Mouse (Mus musculus) CH12.LX (cell line): ENCODE results near the gene Cwc25. TPM values are rescaled to one million over a fixed set of nuclear protein-coding genes. Genes with fewer than 3 reads are reported as not detected.

Experiments
- DNase-seq: peaks from one replicate; pipeline ENCODE4 v3.0.0-alpha.2; 2013; ENCODE audit errors: extremely low read depth
- H3K27ac ChIP-seq: 2 replicates; pipeline ENCODE4 v1.5.1; 2012; ENCODE audit warnings: low read depth, mild to moderate bottlenecking, control low read depth, moderate library complexity; ENCODE audit not compliant: insufficient read depth
- H3K27me3 ChIP-seq: replicated peaks from 2 replicates; pipeline ENCODE3; 2012; ENCODE audit warnings: inconsistent platforms
- H3K36me3 ChIP-seq, 2 experiments: replicated peaks in 1 of 2; 2 replicates each; pipeline versions ENCODE3 to v1.6.1; 2012; ENCODE audit warnings: inconsistent platforms in 1 of 2, low read length in 1 of 2, mild to moderate bottlenecking in 1 of 2, mixed read lengths in 1 of 2, moderate library complexity in 1 of 2; ENCODE audit not compliant: control insufficient read depth in 1 of 2, insufficient read depth in 1 of 2
- H3K4me1 ChIP-seq, 2 experiments: 2 replicates each; pipeline ENCODE4 v1.6.1; 2012; ENCODE audit warnings: inconsistent platforms in 1 of 2, moderate library complexity in 1 of 2; ENCODE audit not compliant: insufficient read depth in 2 of 2, control insufficient read depth in 1 of 2
- H3K4me2 ChIP-seq: 2 replicates; pipeline ENCODE4 v1.6.1; 2012; ENCODE audit warnings: low read depth, mild to moderate bottlenecking, control low read depth; ENCODE audit not compliant: poor library complexity, insufficient read depth, severe bottlenecking
- H3K4me3 ChIP-seq, 3 experiments: fragments of 150-350 bp in 1 of 3; sonication (generic) in 1 of 3; replicated peaks in 1 of 3; 2 replicates each; pipeline versions ENCODE3 to v1.5.1; 2011 to 2012; ENCODE audit warnings: low read depth in 2 of 3, low read length in 2 of 3, mild to moderate bottlenecking in 2 of 3, moderate library complexity in 2 of 3, control low read depth in 1 of 3, improper control_type of control experiment in 1 of 3, inconsistent platforms in 1 of 3, mixed read lengths in 1 of 3; ENCODE audit not compliant: poor library complexity in 1 of 3
- H3K79me2 ChIP-seq: replicated peaks from 2 replicates; pipeline ENCODE4 v1.6.1; 2012; ENCODE audit warnings: mild to moderate bottlenecking, moderate library complexity; ENCODE audit not compliant: control insufficient read depth, poor library complexity, insufficient read depth, severe bottlenecking; ENCODE audit errors: extremely low read depth
- H3K9ac ChIP-seq: 2 replicates; pipeline ENCODE4 v1.6.1; 2012; ENCODE audit warnings: low read depth, mild to moderate bottlenecking, control low read depth, moderate library complexity; ENCODE audit not compliant: insufficient read depth
- H3K9me3 ChIP-seq: replicated peaks from 2 replicates; pipeline ENCODE3; 2012; ENCODE audit warnings: low read length, inconsistent platforms, mixed read lengths
- CHD2 ChIP-seq: IDR thresholded peaks from 2 replicates; pipeline ENCODE4 v1.6.1; 2011; ENCODE audit warnings: low read length, improper control_type of control experiment
- E2F4 ChIP-seq: IDR thresholded peaks from 2 replicates; pipeline ENCODE4 v1.6.1; 2011; ENCODE audit warnings: low read depth, low read length, improper control_type of control experiment; ENCODE audit not compliant: insufficient replicate concordance
- ELF1 ChIP-seq: IDR thresholded peaks from 2 replicates; pipeline ENCODE4 v1.6.1; 2014; ENCODE audit warnings: low read depth, mild to moderate bottlenecking, inconsistent platforms, low read length, improper control_type of control experiment
- EP300 ChIP-seq: IDR thresholded peaks from 2 replicates; pipeline ENCODE4 v1.6.1; 2011; ENCODE audit warnings: low read length, improper control_type of control experiment
- ETS1 ChIP-seq: conservative IDR thresholded peaks from 2 replicates; pipeline ENCODE4 v1.6.1; 2012; ENCODE audit warnings: low read depth, mild to moderate bottlenecking, inconsistent platforms, low read length, improper control_type of control experiment, moderate library complexity
- GABPA ChIP-seq: IDR thresholded peaks from 2 replicates; pipeline ENCODE4 v1.6.1; 2012; ENCODE audit warnings: low read depth, low read length, improper control_type of control experiment, inconsistent platforms; ENCODE audit not compliant: insufficient replicate concordance
- JUN ChIP-seq: IDR thresholded peaks from 2 replicates; pipeline ENCODE4 v1.6.1; 2011; ENCODE audit warnings: low read depth, mild to moderate bottlenecking, low read length, improper control_type of control experiment, moderate library complexity; ENCODE audit not compliant: insufficient read depth
- JUND ChIP-seq: conservative IDR thresholded peaks from 2 replicates; pipeline ENCODE4 v1.6.1; 2011; ENCODE audit warnings: low read depth, low read length, improper control_type of control experiment
- MAX ChIP-seq: IDR thresholded peaks from 2 replicates; pipeline ENCODE4 v1.6.1; 2011; ENCODE audit warnings: low read length, improper control_type of control experiment
- MEF2A ChIP-seq: IDR thresholded peaks from 2 replicates; pipeline ENCODE4 v1.6.1; 2014; ENCODE audit warnings: low read depth, mild to moderate bottlenecking, inconsistent platforms, low read length, improper control_type of control experiment, borderline replicate concordance
- MYC ChIP-seq: IDR thresholded peaks from 2 replicates; pipeline ENCODE4 v1.6.1; 2011; ENCODE audit warnings: low read depth, mild to moderate bottlenecking, improper control_type of control experiment, low read length
- POLR2A ChIP-seq: IDR thresholded peaks from 2 replicates; pipeline ENCODE4 v1.6.1; 2011; ENCODE audit warnings: low read depth, mild to moderate bottlenecking, improper control_type of control experiment, low read length
- RAD21 ChIP-seq: IDR thresholded peaks from 2 replicates; pipeline ENCODE4 v1.6.1; 2011; ENCODE audit warnings: low read depth, mild to moderate bottlenecking, low read length, improper control_type of control experiment, moderate library complexity
- USF2 ChIP-seq: conservative IDR thresholded peaks from 2 replicates; pipeline ENCODE4 v1.6.1; 2011; ENCODE audit warnings: low read depth, low read length, improper control_type of control experiment
- ZMIZ1 ChIP-seq: IDR thresholded peaks from 2 replicates; pipeline ENCODE4 v1.6.1; 2012; ENCODE audit warnings: low read depth, mild to moderate bottlenecking, inconsistent platforms, low read length, improper control_type of control experiment
- dilution Hi-C: fragments of 300-500 bp; cut with MboI; formaldehyde crosslinking; loops from 2 replicates; pipeline ENCODE4 v1.14.3; 2020; ENCODE audit warnings: low sequenced_read_pairs; ENCODE audit not compliant: extremely low pct_unique_long_range_greater_than_20kb, extremely low pct_ligation_motif_present
- in situ Hi-C: fragments of 300-500 bp; cut with MboI; formaldehyde crosslinking; loops from 3 replicates; pipeline ENCODE4 v1.14.3; 2019; ENCODE audit warnings: low sequenced_read_pairs, low pct_ligation_motif_present, low pct_unique_long_range_greater_than_20kb, mixed read lengths
- polyA plus RNA-seq: library from polyadenylated mRNA; unstranded; fragments of >175 nt; gene quantifications from 2 replicates; pipeline ENCODE4 v1.2.1, GENCODE M21; 2012; ENCODE audit warnings: low read depth; ENCODE audit not compliant: insufficient read length
- total RNA-seq, 2 experiments: library from RNA; depleted of rRNA; stranded (reverse); fragments of 300-350 nt in 1 of 2; fragments of >200 nt in 1 of 2; gene quantifications; 2 replicates each; pipeline ENCODE4 v1.2.3; 2012 to 2014

The Cwc25 gene
- total and polyA plus RNA-seq, 3 experiments = 16.7 to 21.5 (median 19.6) TPM

GRCm38 (mm10) chr11:97775808-97776496 is 9.6 kb upstream of the Cwc25 start, which contains the start of gene 1700001P01Rik:
Gene 1700001P01Rik, minus strand, starts transcription at chr11:97775918.
- no peak within 1 kb of the TSS for H3K27ac ChIP-seq
- peaks cover 54 to 65% of the 10 kb centered on the region in 2 experiments for H3K36me3 ChIP-seq
- DNase-seq = peak; percentile 48
- H3K4me2 ChIP-seq = no peak within 1 kb of the TSS
- H3K27me3 ChIP-seq = no peaks in the 10 kb centered on the region
- peaks cover 8 to 41% of the 10 kb centered on the region in 2 experiments for H3K4me1 ChIP-seq
- in situ Hi-C loops (no loop called here), dilution Hi-C loops (no loop called here)
- H3K9me3 ChIP-seq = no peaks in the 10 kb centered on the region
- peaks cover 26% of the 10 kb centered on the region for H3K79me2 ChIP-seq
- H3K9ac ChIP-seq = no peak within 1 kb of the TSS
- H3K4me3 ChIP-seq = no peak within 1 kb of the TSS
- TF ChIP-seq MAX = no peak
- TF ChIP-seq GABPA = no peak
- TF ChIP-seq ZMIZ1 = 0 out of 2 replicates have a peak, but pooled peaks have one; percentile 56
- no peak for TF ChIP-seq CHD2
- TF ChIP-seq POLR2A = peak; percentile 27; the same call in 1 of the 2 replicates
- peak; percentile 3; the same call in 1 of the 2 replicates for TF ChIP-seq MYC
- no peak for TF ChIP-seq MEF2A

DNA sequence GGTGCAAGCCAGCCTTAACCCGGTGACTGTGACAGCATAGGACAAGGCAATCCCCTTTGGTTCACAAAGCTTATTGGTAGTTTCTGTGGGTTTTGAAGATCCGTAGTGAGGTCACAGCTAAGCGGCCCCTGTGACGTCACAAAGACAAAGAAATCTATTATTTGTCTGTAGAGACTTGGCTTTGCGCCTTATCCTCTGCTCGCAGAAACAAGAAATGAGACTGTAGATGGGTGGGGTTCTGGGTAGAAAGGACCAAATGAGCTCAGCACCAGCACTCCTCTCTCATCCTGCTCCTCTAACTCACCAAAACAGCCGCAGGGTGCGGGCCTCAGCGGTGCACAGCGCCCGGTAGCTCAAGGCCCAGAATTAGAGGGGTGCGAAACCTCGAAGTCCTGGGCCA is 8.8 kb upstream of the Cwc25 start:
- Histone ChIP-seq H3K27me3 (no peaks in the 10 kb centered on the region), H3K36me3 (peaks cover 47 to 58% of the 10 kb centered on the region in 2 experiments), H3K27ac (no peak overlapping the region), H3K4me2 (no peak overlapping the region), H3K4me3 (no peak overlapping the region), H3K9me3 (no peaks in the 10 kb centered on the region), H3K79me2 (peaks cover 18% of the 10 kb centered on the region), H3K4me1 (peaks cover 5 to 35% of the 10 kb centered on the region in 2 experiments), H3K9ac (no peak overlapping the region)
- TF ChIP-seq ELF1 (no peak), ETS1 (no peak), JUND (no peak), RAD21 (no peak), JUN (no peak), USF2 (no peak), E2F4 (no peak), EP300 (no peak)
- peak; percentile 52 for DNase-seq
- dilution Hi-C loops = no loop called here
- in situ Hi-C loops = no loop called here
